Mouse (Mus musculus): ENCODE data around the gene Wbp2nl.

GRCm38 (mm10) chr15:82340414-82341035 lies 41.8 kb downstream of the Wbp2nl start:
- no peak for TF ChIP-seq CTCF (conservative IDR thresholded peaks at IDR 0.05 in 1 of 2, IDR thresholded peaks at IDR 0.05 in 1 of 2; ENCODE audit: low read depth in 2 of 2, low read length in 2 of 2)
- no peak for TF ChIP-seq EP300 (IDR thresholded peaks at IDR 0.05; ENCODE audit: low read length)
- no peak for TF ChIP-seq USF1 (IDR thresholded peaks at IDR 0.05; ENCODE audit: low read depth, low read length)
- TF ChIP-seq POLR2A (IDR thresholded peaks at IDR 0.05; ENCODE audit: low read depth, low read length): no peak
- no peak for TF ChIP-seq ZMIZ1 (IDR thresholded peaks at IDR 0.05; ENCODE audit: low read depth, low read length)
- TF ChIP-seq ETS1 (conservative IDR thresholded peaks at IDR 0.05; ENCODE audit: low read depth, low read length): no peak
- TF ChIP-seq ZNF384 (IDR thresholded peaks at IDR 0.05; ENCODE audit: low read depth, low read length): no peak
